Mouse (Mus musculus) bone marrow, adult 2 months (tissue): ENCODE measurements at regions not wholly inside any gene's neighbourhood (a gene's known extent, or its start where the extent isn't known, plus 50 kb on each side); places are given as distances from the start of the nearest gene placed in this dataset.

Experiments used
- CTCF ChIP-seq: fragments of 200-500 bp; IDR thresholded peaks from 2 replicates; pipeline ENCODE4 v1.5.1; 2011; ENCODE audit warnings: low read length, control low read depth; ENCODE audit not compliant: control insufficient read depth, insufficient read depth
- POLR2A ChIP-seq: fragments of 200-500 bp; IDR thresholded peaks from 2 replicates; pipeline ENCODE4 v1.6.1; 2011; ENCODE audit warnings: low read depth, mild to moderate bottlenecking, control low read depth, low read length, borderline replicate concordance; ENCODE audit not compliant: control insufficient read depth

DNA sequence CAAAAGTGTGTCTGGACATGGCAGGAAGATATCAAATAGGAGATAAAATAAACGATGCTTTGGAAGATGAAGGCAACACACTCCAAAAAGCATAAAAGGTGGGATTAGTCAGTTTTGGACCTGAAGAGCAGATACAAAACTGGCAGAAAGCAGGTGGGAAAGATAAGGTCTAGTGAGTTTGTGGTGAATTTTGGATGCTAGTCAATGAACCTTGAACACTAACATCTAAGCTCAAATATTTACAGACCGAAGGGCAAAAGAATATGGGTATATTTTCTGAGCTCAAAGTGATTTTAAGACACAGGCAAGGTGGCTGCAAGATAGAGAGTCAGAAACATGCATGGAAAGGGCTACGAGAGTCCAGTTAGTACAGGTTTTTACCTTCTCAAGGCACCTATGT is 159.4 kb upstream of the Ntm start:
- TF ChIP-seq CTCF: no peak
- TF ChIP-seq POLR2A: no peak
